Mouse (Mus musculus): ENCODE results near the gene Nrxn1.

GRCm38 (mm10) chr17:90443067-90443466, 649.8 kb downstream of the Nrxn1 start:
- TF ChIP-seq POLR2A (IDR thresholded peaks at IDR 0.05; ENCODE audit: low read depth, low read length) (no peak), CTCF (conservative IDR thresholded peaks at IDR 0.05; ENCODE audit: insufficient read depth, insufficient read length, low read depth, low read length) (no peak)

Measured in kidney, adult 2 months (tissue).